Mouse (Mus musculus): Measurements from ENCODE around the gene Ctse. TPM values are rescaled to one million over a fixed set of nuclear protein-coding genes. Genes with fewer than 3 reads are reported as not detected.

Ctse gene
- total and polyA plus RNA-seq, 3 experiments: 55.2 to 92.7 TPM; not detected in 1

GRCm38 (mm10) chr1:131701391-131701790 lies 63.3 kb downstream of the Ctse start:
- Histone ChIP-seq H3K27ac (ENCODE audit: control insufficient read depth, low read depth, low read length) (no peak overlapping the region), H3K79me2 (ENCODE audit: control insufficient read depth, insufficient read depth, low read length, poor library complexity) (no peaks in the 10 kb centered on the region), H3K9ac (ENCODE audit: control insufficient read depth, low read depth, low read length, poor library complexity, severe bottlenecking) (no peak overlapping the region), H3K36me3 (ENCODE audit: control insufficient read depth in 1 of 2, insufficient read depth in 2 of 2, low read length in 2 of 2) (peaks cover 0 to 8% of the 10 kb centered on the region in 2 experiments; a peak in 2 of 4 replicates), H3K9me3 (replicated peaks; ENCODE audit: insufficient read depth, low read length) (no peaks in the 10 kb centered on the region), H3K4me1 (ENCODE audit: control insufficient read depth in 1 of 2, insufficient read depth in 2 of 2, low read length in 2 of 2) (peaks cover 4 to 19% of the 10 kb centered on the region in 2 experiments; a peak in 2 of 4 replicates), H3K27me3 (ENCODE audit: control insufficient read depth in 1 of 2, insufficient read depth in 2 of 2, low read length in 2 of 2) (peaks cover 0 to 6% of the 10 kb centered on the region in 2 experiments; a peak in 3 of 4 replicates), H3K4me3 (ENCODE audit: control insufficient read depth in 1 of 2, insufficient read depth in 1 of 2, low read depth in 2 of 2, low read length in 2 of 2) (no peak overlapping the region; a peak in 1 of 4 replicates)
- peak; percentile 57 for DNase-seq (ENCODE audit: low read depth, low spot score)
- TF ChIP-seq CTCF (IDR thresholded peaks at IDR 0.05 in 2 of 3, conservative IDR thresholded peaks at IDR 0.05 in 1 of 3; ENCODE audit: control insufficient read depth in 1 of 3, insufficient read depth in 1 of 3, low read depth in 2 of 3, low read length in 3 of 3, poor library complexity in 1 of 3, severe bottlenecking in 1 of 3) (peak; percentile 50 to 59 (median 58)), RAD21 (IDR thresholded peaks at IDR 0.05; ENCODE audit: low read depth, low read length) (peak; percentile 14; the same call in 1 of the 2 replicates), TCF12 (IDR thresholded peaks at IDR 0.05; ENCODE audit: low read depth, low read length) (no peak), KAT2A (conservative IDR thresholded peaks at IDR 0.05; ENCODE audit: low read depth, low read length) (no peak), POLR2AphosphoS5 (IDR thresholded peaks at IDR 0.05; ENCODE audit: borderline replicate concordance, low read depth, low read length) (no peak), SMC3 (IDR thresholded peaks at IDR 0.05; ENCODE audit: low read depth, low read length) (0 out of 2 replicates have a peak, but pooled peaks have one; percentile 22), MAX (IDR thresholded peaks at IDR 0.05; ENCODE audit: low read length) (no peak)

GRCm38 (mm10) chr1:131702094-131702766 lies 64.1 kb downstream of the Ctse start:
- H3K9me3 ChIP-seq (replicated peaks; ENCODE audit: insufficient read depth, low read length): no peaks in the 10 kb centered on the region
- no peaks in the 10 kb centered on the region for H3K79me2 ChIP-seq (ENCODE audit: control insufficient read depth, insufficient read depth, low read length, poor library complexity)
- peaks cover 4 to 19% of the 10 kb centered on the region in 2 experiments; a peak in 2 of 4 replicates for H3K4me1 ChIP-seq (ENCODE audit: control insufficient read depth in 1 of 2, insufficient read depth in 2 of 2, low read length in 2 of 2)
- no peak overlapping the region for H3K9ac ChIP-seq (ENCODE audit: control insufficient read depth, low read depth, low read length, poor library complexity, severe bottlenecking)
- peak overlapping the region; percentile 28 to 31 for H3K4me3 ChIP-seq (ENCODE audit: control insufficient read depth in 1 of 2, insufficient read depth in 1 of 2, low read depth in 2 of 2, low read length in 2 of 2)
- DNase-seq (ENCODE audit: low read depth, low spot score): peak; percentile 72
- H3K27me3 ChIP-seq (ENCODE audit: control insufficient read depth in 1 of 2, insufficient read depth in 2 of 2, low read length in 2 of 2): peaks cover 0 to 1% of the 10 kb centered on the region in 2 experiments; a peak in 1 of 4 replicates
- peaks cover 0 to 8% of the 10 kb centered on the region in 2 experiments; a peak in 2 of 4 replicates for H3K36me3 ChIP-seq (ENCODE audit: control insufficient read depth in 1 of 2, insufficient read depth in 2 of 2, low read length in 2 of 2)
- peak overlapping the region; percentile 34; the same call in 1 of the 2 replicates for H3K27ac ChIP-seq (ENCODE audit: control insufficient read depth, low read depth, low read length)
- no peak for TF ChIP-seq MYC (IDR thresholded peaks at IDR 0.05; ENCODE audit: low read depth, low read length)
- peak; percentile 57; the same call in 1 of the 2 replicates for TF ChIP-seq MYB (IDR thresholded peaks at IDR 0.05; ENCODE audit: low read depth, low read length)
- no peak for TF ChIP-seq SIN3A (IDR thresholded peaks at IDR 0.05; ENCODE audit: low read length)
- TF ChIP-seq NRF1 (IDR thresholded peaks at IDR 0.05; ENCODE audit: insufficient read depth, low read depth, low read length, poor library complexity, severe bottlenecking): no peak
- no peak for TF ChIP-seq POLR2AphosphoS5 (IDR thresholded peaks at IDR 0.05; ENCODE audit: borderline replicate concordance, low read depth, low read length)
- TF ChIP-seq ZKSCAN1 (IDR thresholded peaks at IDR 0.05; ENCODE audit: low read depth, low read length): no peak
- no peak for TF ChIP-seq MEF2A (IDR thresholded peaks at IDR 0.05; ENCODE audit: extremely low read depth, insufficient replicate concordance, low read depth, low read length, poor library complexity, severe bottlenecking)
- TF ChIP-seq JUND (IDR thresholded peaks at IDR 0.05; ENCODE audit: low read depth, low read length): no peak
- TF ChIP-seq HCFC1 (IDR thresholded peaks at IDR 0.05; ENCODE audit: low read depth, low read length): no peak
- TF ChIP-seq UBTF (IDR thresholded peaks at IDR 0.05; ENCODE audit: borderline replicate concordance, insufficient read depth, low read depth, low read length): peak; percentile 89; the same call in 1 of the 2 replicates
- no peak for TF ChIP-seq ZNF384 (IDR thresholded peaks at IDR 0.05; ENCODE audit: low read depth, low read length)
- no peak for TF ChIP-seq TAL1 (IDR thresholded peaks at IDR 0.05; ENCODE audit: low read length)
- TF ChIP-seq E2F4 (IDR thresholded peaks at IDR 0.05; ENCODE audit: borderline replicate concordance, low read depth, low read length): no peak
- TF ChIP-seq ZMIZ1 (IDR thresholded peaks at IDR 0.05; ENCODE audit: low read depth, low read length): no peak
- TF ChIP-seq ETS1 (IDR thresholded peaks at IDR 0.05; ENCODE audit: low read depth, low read length): no peak
- peak; percentile 95 for TF ChIP-seq TBP (IDR thresholded peaks at IDR 0.05; ENCODE audit: low read depth, low read length)
- peak; percentile 16; the same call in 1 of the 2 replicates for TF ChIP-seq GATA1 (IDR thresholded peaks at IDR 0.05; ENCODE audit: low read depth, low read length)
- no peak for TF ChIP-seq ZC3H11A (IDR thresholded peaks at IDR 0.05; ENCODE audit: low read depth, low read length)
- TF ChIP-seq MAZ (IDR thresholded peaks at IDR 0.05; ENCODE audit: low read depth, low read length): no peak
- no peak for TF ChIP-seq SMC3 (IDR thresholded peaks at IDR 0.05; ENCODE audit: low read depth, low read length)
- no peak for TF ChIP-seq KAT2A (conservative IDR thresholded peaks at IDR 0.05; ENCODE audit: low read depth, low read length)
- no peak for TF ChIP-seq MAFK (IDR thresholded peaks at IDR 0.05; ENCODE audit: borderline replicate concordance, low read depth, low read length)
- no peak for TF ChIP-seq RCOR1 (IDR thresholded peaks at IDR 0.05; ENCODE audit: low read depth, low read length)
- no peak for TF ChIP-seq GABPA (IDR thresholded peaks at IDR 0.05; ENCODE audit: low read depth, low read length)
- no peak for TF ChIP-seq CHD1 (IDR thresholded peaks at IDR 0.05; ENCODE audit: low read depth, low read length)

Data from MEL (cell line).